Mouse (Mus musculus): ENCODE results near the gene Dmc1. TPM values are rescaled to one million over a fixed set of nuclear protein-coding genes. Genes with fewer than 3 reads are reported as not detected.

The Dmc1 gene
- polyA plus RNA-seq, 1 experiment from 2014 or later, result 0.94 TPM

- Histone ChIP-seq H3K4me3 (replicated peaks; ENCODE audit: low read length) (no peak overlapping the region), H3K27ac (ENCODE audit: low read length) (no peak overlapping the region), H3K9ac (replicated peaks; ENCODE audit: low read depth, low read length) (no peak overlapping the region), H3K4me1 (replicated peaks; ENCODE audit: control insufficient read depth, insufficient read depth, low read length) (no peaks in the 10 kb centered on the region), H3K4me2 (ENCODE audit: low read length) (no peak overlapping the region), H3K27me3 (replicated peaks; ENCODE audit: control insufficient read depth, insufficient read depth, low read length) (no peaks in the 10 kb centered on the region), H3K36me3 (ENCODE audit: control insufficient read depth, insufficient read depth) (no peaks in the 10 kb centered on the region), H3K9me3 (ENCODE audit: control insufficient read depth, low read length) (no peaks in the 10 kb centered on the region)
- WGBS, result 45% methylated on average over 6 of the region's 6 CpGs
- ATAC-seq, result no peak
These were observed 27.1 kb downstream of the Dmc1 start for GRCm38 (mm10) chr15:79577671-79578426.

GRCm38 (mm10) chr15:79576947-79577346 is 28.0 kb downstream of the Dmc1 start:
- WGBS, result 77% methylated on average over 2 of the region's 2 CpGs
- Histone ChIP-seq H3K4me1 (replicated peaks; ENCODE audit: control insufficient read depth, insufficient read depth, low read length) (no peaks in the 10 kb centered on the region), H3K36me3 (ENCODE audit: control insufficient read depth, insufficient read depth) (no peaks in the 10 kb centered on the region), H3K9ac (replicated peaks; ENCODE audit: low read depth, low read length) (no peak overlapping the region), H3K4me2 (ENCODE audit: low read length) (no peak overlapping the region), H3K27ac (ENCODE audit: low read length) (no peak overlapping the region), H3K4me3 (replicated peaks; ENCODE audit: low read length) (no peak overlapping the region), H3K27me3 (replicated peaks; ENCODE audit: control insufficient read depth, insufficient read depth, low read length) (no peaks in the 10 kb centered on the region), H3K9me3 (ENCODE audit: control insufficient read depth, low read length) (no peaks in the 10 kb centered on the region)
- ATAC-seq, result no peak

DNA sequence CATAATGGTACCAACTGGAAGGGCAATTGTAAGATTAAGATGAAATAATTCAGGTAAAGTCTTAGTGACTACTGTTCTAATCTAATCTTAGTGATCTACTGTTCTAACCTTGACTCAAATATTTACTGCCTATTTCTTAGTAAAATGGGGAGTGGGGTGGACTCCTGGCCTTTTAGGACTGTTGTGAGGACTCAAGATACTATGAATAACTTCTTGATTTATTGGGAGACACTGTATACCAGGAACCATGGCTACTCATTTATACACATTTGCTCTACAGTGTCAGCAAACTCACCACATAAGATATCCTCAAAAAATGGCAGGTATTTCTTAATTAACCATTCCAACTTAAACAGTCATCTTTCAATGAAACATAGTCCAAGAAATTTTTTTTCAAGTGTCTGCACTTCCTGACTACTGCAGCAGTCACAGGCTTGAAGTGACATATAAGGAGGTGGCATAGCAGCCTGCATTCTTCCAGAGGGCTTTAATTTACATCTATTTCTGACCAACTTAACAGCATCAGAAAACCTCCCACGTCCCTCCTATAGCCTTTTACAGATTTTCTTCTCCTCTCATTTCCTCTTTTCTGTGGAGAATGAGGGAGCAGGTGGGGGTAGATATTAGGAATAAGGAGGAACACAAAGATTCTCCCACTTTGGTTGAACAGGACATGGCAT is 29.2 kb downstream of the Dmc1 start:
- Histone ChIP-seq H3K4me1 (replicated peaks; ENCODE audit: control insufficient read depth, insufficient read depth, low read length) (no peaks in the 10 kb centered on the region), H3K4me2 (ENCODE audit: low read length) (no peak overlapping the region), H3K27me3 (replicated peaks; ENCODE audit: control insufficient read depth, insufficient read depth, low read length) (no peaks in the 10 kb centered on the region), H3K4me3 (replicated peaks; ENCODE audit: low read length) (no peak overlapping the region), H3K9ac (replicated peaks; ENCODE audit: low read depth, low read length) (no peak overlapping the region), H3K36me3 (ENCODE audit: control insufficient read depth, insufficient read depth) (no peaks in the 10 kb centered on the region), H3K27ac (ENCODE audit: low read length) (no peak overlapping the region), H3K9me3 (ENCODE audit: control insufficient read depth, low read length) (no peaks in the 10 kb centered on the region)
- ATAC-seq, result no peak
- WGBS, result 68% methylated on average over 1 of the region's 1 CpGs

- Histone ChIP-seq H3K4me2 (ENCODE audit: low read length) (no peak overlapping the region), H3K9ac (replicated peaks; ENCODE audit: low read depth, low read length) (no peak overlapping the region), H3K36me3 (ENCODE audit: control insufficient read depth, insufficient read depth) (no peaks in the 10 kb centered on the region), H3K27ac (ENCODE audit: low read length) (no peak overlapping the region), H3K9me3 (ENCODE audit: control insufficient read depth, low read length) (no peaks in the 10 kb centered on the region), H3K27me3 (replicated peaks; ENCODE audit: control insufficient read depth, insufficient read depth, low read length) (no peaks in the 10 kb centered on the region), H3K4me1 (replicated peaks; ENCODE audit: control insufficient read depth, insufficient read depth, low read length) (no peaks in the 10 kb centered on the region), H3K4me3 (replicated peaks; ENCODE audit: low read length) (no peak overlapping the region)
- 82% methylated on average over 9 of the region's 9 CpGs for WGBS
- no peak for ATAC-seq
These were observed 42.5 kb downstream of the Dmc1 start for GRCm38 (mm10) chr15:79562417-79562816.

- H3K4me2 ChIP-seq (ENCODE audit: low read length), result no peak overlapping the region
- H3K9ac ChIP-seq (replicated peaks; ENCODE audit: low read depth, low read length), result no peak overlapping the region
- no peak overlapping the region for H3K27ac ChIP-seq (ENCODE audit: low read length)
- 66% methylated on average over 3 of the region's 3 CpGs for WGBS
- H3K4me3 ChIP-seq (replicated peaks; ENCODE audit: low read length), result no peak overlapping the region
- no peaks in the 10 kb centered on the region for H3K9me3 ChIP-seq (ENCODE audit: control insufficient read depth, low read length)
- H3K27me3 ChIP-seq (replicated peaks; ENCODE audit: control insufficient read depth, insufficient read depth, low read length), result no peaks in the 10 kb centered on the region
- no peaks in the 10 kb centered on the region for H3K4me1 ChIP-seq (replicated peaks; ENCODE audit: control insufficient read depth, insufficient read depth, low read length)
- no peaks in the 10 kb centered on the region for H3K36me3 ChIP-seq (ENCODE audit: control insufficient read depth, insufficient read depth)
- no peak for ATAC-seq
These were observed 45.3 kb downstream of the Dmc1 start for GRCm38 (mm10) chr15:79559649-79560048.

DNA sequence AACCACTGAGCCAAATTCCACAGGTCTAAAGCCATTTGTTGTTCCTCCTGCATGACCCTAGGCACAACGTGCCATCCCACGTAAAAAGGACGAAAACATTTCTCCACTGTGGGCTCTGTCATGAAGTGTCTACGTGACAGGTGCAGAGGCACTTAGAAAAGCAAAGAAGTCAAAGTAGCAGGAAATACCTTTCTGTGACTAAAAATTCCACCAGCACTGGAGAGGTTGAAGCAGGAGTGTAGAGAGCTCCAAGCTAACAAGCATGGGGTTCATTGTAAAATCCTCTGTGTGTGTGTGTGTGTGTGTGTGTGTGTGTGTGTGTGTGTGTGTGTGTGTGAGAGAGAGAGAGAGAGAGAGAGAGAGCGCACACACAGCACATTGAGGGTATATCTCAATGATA is 52.3 kb downstream of the Dmc1 start:
- Histone ChIP-seq H3K4me1 (replicated peaks; ENCODE audit: control insufficient read depth, insufficient read depth, low read length) (no peaks in the 10 kb centered on the region; the same call in 1 of the 2 replicates), H3K9me3 (ENCODE audit: control insufficient read depth, low read length) (no peaks in the 10 kb centered on the region), H3K9ac (replicated peaks; ENCODE audit: low read depth, low read length) (no peak overlapping the region), H3K27ac (ENCODE audit: low read length) (no peak overlapping the region), H3K4me3 (replicated peaks; ENCODE audit: low read length) (no peak overlapping the region), H3K36me3 (ENCODE audit: control insufficient read depth, insufficient read depth) (no peaks in the 10 kb centered on the region), H3K4me2 (ENCODE audit: low read length) (no peak overlapping the region), H3K27me3 (replicated peaks; ENCODE audit: control insufficient read depth, insufficient read depth, low read length) (no peaks in the 10 kb centered on the region)
- ATAC-seq, result no peak
- WGBS, result 86% methylated on average over 5 of the region's 5 CpGs

GRCm38 (mm10) chr15:79548226-79548625 is 56.7 kb downstream of the Dmc1 start:
- no peak for ATAC-seq
- Histone ChIP-seq H3K9me3 (ENCODE audit: control insufficient read depth, low read length) (no peaks in the 10 kb centered on the region), H3K9ac (replicated peaks; ENCODE audit: low read depth, low read length) (no peak overlapping the region), H3K27ac (ENCODE audit: low read length) (no peak overlapping the region), H3K4me2 (ENCODE audit: low read length) (no peak overlapping the region), H3K36me3 (ENCODE audit: control insufficient read depth, insufficient read depth) (peaks cover 6% of the 10 kb centered on the region), H3K27me3 (replicated peaks; ENCODE audit: control insufficient read depth, insufficient read depth, low read length) (no peaks in the 10 kb centered on the region), H3K4me1 (replicated peaks; ENCODE audit: control insufficient read depth, insufficient read depth, low read length) (peaks cover 22% of the 10 kb centered on the region), H3K4me3 (replicated peaks; ENCODE audit: low read length) (no peak overlapping the region)
- 100% methylated on average over 2 of the region's 2 CpGs for WGBS

GRCm38 (mm10) chr15:79547289-79547820 is 57.6 kb downstream of the Dmc1 start:
- H3K36me3 ChIP-seq (ENCODE audit: control insufficient read depth, insufficient read depth), result peaks cover 15% of the 10 kb centered on the region
- peaks cover 24% of the 10 kb centered on the region for H3K4me1 ChIP-seq (replicated peaks; ENCODE audit: control insufficient read depth, insufficient read depth, low read length)
- no peaks in the 10 kb centered on the region for H3K27me3 ChIP-seq (replicated peaks; ENCODE audit: control insufficient read depth, insufficient read depth, low read length)
- 81% methylated on average over 17 of the region's 17 CpGs for WGBS
- no peaks in the 10 kb centered on the region for H3K9me3 ChIP-seq (ENCODE audit: control insufficient read depth, low read length)
- peak overlapping the region; percentile 66 for H3K9ac ChIP-seq (replicated peaks; ENCODE audit: low read depth, low read length)
- ATAC-seq, result no peak; the same call in 1 of the 2 replicates
- H3K4me3 ChIP-seq (replicated peaks; ENCODE audit: low read length), result peak overlapping the region; percentile 91
- peak overlapping the region; percentile 98 for H3K27ac ChIP-seq (ENCODE audit: low read length)
- H3K4me2 ChIP-seq (ENCODE audit: low read length), result peak overlapping the region; percentile 69

DNA sequence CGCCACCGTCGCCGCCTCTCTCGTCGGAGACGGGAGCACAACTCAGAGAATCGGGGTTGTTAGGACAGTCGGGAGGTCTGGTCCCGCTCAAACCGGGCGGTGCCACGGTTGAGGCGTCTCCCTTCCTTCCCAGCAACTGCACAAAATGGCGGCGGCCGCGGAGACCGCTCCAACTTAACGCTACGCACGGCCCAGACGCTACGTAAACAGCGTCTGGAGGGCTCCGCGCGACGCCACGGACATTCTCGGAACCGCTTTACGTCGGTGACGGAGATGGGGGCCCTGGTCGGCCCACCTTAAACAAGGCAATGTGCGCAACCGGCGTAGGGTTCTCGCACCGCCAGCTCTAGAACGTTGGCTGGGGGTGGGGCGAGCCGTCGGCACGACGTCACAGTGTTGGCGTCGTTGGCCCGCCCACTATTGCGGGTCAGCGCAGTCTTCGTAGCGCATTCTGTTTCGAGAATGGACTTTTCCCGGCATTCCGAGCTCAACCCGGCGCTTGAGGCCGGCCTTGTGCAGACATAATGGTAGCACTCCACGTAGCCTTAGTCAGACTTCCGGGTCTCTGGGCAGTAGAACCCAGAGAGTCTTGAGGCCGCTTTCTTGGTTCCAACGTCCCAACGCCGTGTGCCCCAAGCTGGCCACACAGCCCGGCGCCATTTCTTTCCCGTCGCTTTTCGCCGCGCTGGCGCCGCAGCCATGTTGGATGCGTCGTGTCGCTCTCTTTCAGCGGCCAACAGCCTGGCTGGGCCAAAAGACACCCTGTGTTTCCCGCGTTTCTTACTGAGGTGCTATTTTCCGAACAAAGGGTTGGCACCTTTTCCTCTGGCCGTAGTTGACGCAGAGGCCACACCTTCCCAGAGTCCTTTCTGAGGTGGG is 58.3 kb downstream of the Dmc1 start, which contains the start of gene Ddx17:
Ddx17 (minus strand) TSS at position 332 of the 879 bp plus-strand sequence.
- 1% methylated on average over 84 of the region's 84 CpGs for WGBS

More for the DNA sequence above, 58.3 kb downstream of the Dmc1 start, which contains the start of gene Ddx17:
- Histone ChIP-seq H3K9me3 (ENCODE audit: control insufficient read depth, low read length) (no peaks in the 10 kb centered on the region), H3K9ac (replicated peaks; ENCODE audit: low read depth, low read length) (peak within 1 kb of the TSS; percentile 98), H3K36me3 (ENCODE audit: control insufficient read depth, insufficient read depth) (peaks cover 21% of the 10 kb centered on the region), H3K27ac (ENCODE audit: low read length) (peak within 1 kb of the TSS; percentile 98), H3K4me3 (replicated peaks; ENCODE audit: low read length) (peak within 1 kb of the TSS; percentile 91), H3K4me2 (ENCODE audit: low read length) (peak within 1 kb of the TSS; percentile 90), H3K4me1 (replicated peaks; ENCODE audit: control insufficient read depth, insufficient read depth, low read length) (peaks cover 24% of the 10 kb centered on the region), H3K27me3 (replicated peaks; ENCODE audit: control insufficient read depth, insufficient read depth, low read length) (no peaks in the 10 kb centered on the region)
- peak; percentile 98 for ATAC-seq

Measured in forebrain, embryonic 16.5 days (tissue).